Mouse (Mus musculus) C2C12 (cell line): ENCODE measurements around the gene Rbm15. TPM values are rescaled to one million over a fixed set of nuclear protein-coding genes. Genes with fewer than 3 reads are reported as not detected.

ENCODE experiments used
- H3K27me3 ChIP-seq: one replicate; pipeline ENCODE4 v1.6.1; 2011; ENCODE audit not compliant: control insufficient read depth, insufficient read depth, insufficient read length
- H3K36me3 ChIP-seq: one replicate; pipeline ENCODE4 v1.6.1; 2011; ENCODE audit not compliant: control insufficient read depth, insufficient read depth
- H3K4me3 ChIP-seq: one replicate; pipeline ENCODE4 v1.5.1; 2011; ENCODE audit warnings: mild to moderate bottlenecking, control low read depth; ENCODE audit not compliant: poor library complexity, insufficient read depth, severe bottlenecking
- H3K79me2 ChIP-seq: one replicate; pipeline ENCODE4 v1.6.1; 2011; ENCODE audit not compliant: control insufficient read depth, insufficient read depth
- H3K79me3 ChIP-seq: one replicate; pipeline ENCODE4 v1.6.1; 2011; ENCODE audit warnings: low read depth, control low read depth
- H3ac ChIP-seq: one replicate; pipeline ENCODE3; 2011; ENCODE audit warnings: low read depth; ENCODE audit not compliant: control insufficient read depth, insufficient read length
- CEBPB ChIP-seq: IDR thresholded peaks from one replicate; pipeline ENCODE4 v1.6.1; 2011; ENCODE audit warnings: low read depth, mild to moderate bottlenecking, control low read depth, moderate library complexity
- CTCF ChIP-seq: IDR thresholded peaks from one replicate; pipeline ENCODE4 v1.5.1; 2011; ENCODE audit not compliant: control insufficient read depth, insufficient read depth, insufficient read length
- FOSL1 ChIP-seq: IDR thresholded peaks from one replicate; pipeline ENCODE4 v1.8.0; 2011; ENCODE audit warnings: mild to moderate bottlenecking, low read length; ENCODE audit not compliant: poor library complexity, insufficient read depth, severe bottlenecking
- MAX ChIP-seq: IDR thresholded peaks from one replicate; pipeline ENCODE4 v1.6.1; 2011; ENCODE audit warnings: mild to moderate bottlenecking, control low read depth
- MYOD1 ChIP-seq: IDR thresholded peaks from one replicate; pipeline ENCODE4 v1.6.1; 2011; ENCODE audit warnings: low read depth; ENCODE audit not compliant: control insufficient read depth, insufficient read length
- MYOG ChIP-seq: IDR thresholded peaks from one replicate; pipeline ENCODE4 v1.6.1; 2011; ENCODE audit not compliant: control insufficient read depth, insufficient read length; ENCODE audit errors: extremely low read depth
- USF1 ChIP-seq: IDR thresholded peaks from one replicate; pipeline ENCODE4 v1.6.1; 2011; ENCODE audit warnings: low read depth, mild to moderate bottlenecking, control low read depth, moderate library complexity
- polyA plus RNA-seq: library from polyadenylated mRNA; unstranded; fragments of >200 nt; fragmentation: generic; extraction: Trizol; gene quantifications from one replicate; pipeline ENCODE4 v1.2.1, GENCODE M21; 2012; ENCODE audit warnings: missing spikeins

Gene Rbm15
- polyA plus RNA-seq, 1 experiment: 7.2 TPM

DNA sequence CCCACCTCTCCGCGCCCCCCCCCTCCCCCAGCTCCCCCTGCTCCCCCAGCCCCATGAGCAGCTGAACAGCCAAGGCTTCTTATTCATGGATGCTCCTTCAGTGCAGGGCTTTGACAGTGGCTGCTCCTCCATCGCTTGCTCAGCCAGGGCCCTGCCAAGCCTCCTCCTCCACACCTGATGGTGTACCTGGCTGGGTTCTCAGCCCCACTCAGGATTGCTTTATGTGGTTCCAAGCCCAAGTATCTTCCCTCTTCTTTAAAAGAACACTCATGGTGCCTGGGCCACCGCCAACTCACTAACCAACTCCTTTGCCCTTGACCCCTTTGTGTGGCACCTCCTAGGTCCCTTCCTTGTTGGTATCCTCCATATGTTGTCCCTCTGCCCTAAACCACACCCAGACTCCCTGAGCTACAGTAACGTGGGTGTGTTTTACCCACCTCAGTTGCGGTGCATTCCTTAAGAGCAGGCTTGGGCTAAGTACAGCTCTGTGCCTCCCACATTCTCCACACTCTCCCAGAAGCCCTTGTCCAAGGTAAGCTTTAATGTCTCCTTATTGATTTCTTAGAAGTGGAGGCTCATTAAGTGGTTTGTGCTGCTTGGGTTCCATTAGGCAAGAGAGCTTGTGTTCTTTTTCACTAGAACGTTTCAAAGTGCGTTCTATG, 34.6 kb upstream of the Rbm15 start:
- no peaks in the 10 kb centered on the region for H3K79me3 ChIP-seq
- no peaks in the 10 kb centered on the region for H3K79me2 ChIP-seq
- H3ac ChIP-seq: no peak overlapping the region
- no peaks in the 10 kb centered on the region for H3K36me3 ChIP-seq
- H3K4me3 ChIP-seq: no peak overlapping the region
- H3K27me3 ChIP-seq: peaks cover 57% of the 10 kb centered on the region
- TF ChIP-seq MAX (no peak), CTCF (no peak), CEBPB (no peak), FOSL1 (no peak), USF1 (no peak)

GRCm38 (mm10) chr3:107365341-107365740, 31.9 kb upstream of the Rbm15 start:
- no peak overlapping the region for H3K4me3 ChIP-seq
- TF ChIP-seq MYOG (no peak), CEBPB (no peak), MYOD1 (no peak), USF1 (no peak), FOSL1 (no peak), CTCF (no peak), MAX (no peak)
- H3K27me3 ChIP-seq: peaks cover 47% of the 10 kb centered on the region
- H3K79me3 ChIP-seq: no peaks in the 10 kb centered on the region
- H3K36me3 ChIP-seq: no peaks in the 10 kb centered on the region
- no peaks in the 10 kb centered on the region for H3K79me2 ChIP-seq
- no peak overlapping the region for H3ac ChIP-seq

DNA sequence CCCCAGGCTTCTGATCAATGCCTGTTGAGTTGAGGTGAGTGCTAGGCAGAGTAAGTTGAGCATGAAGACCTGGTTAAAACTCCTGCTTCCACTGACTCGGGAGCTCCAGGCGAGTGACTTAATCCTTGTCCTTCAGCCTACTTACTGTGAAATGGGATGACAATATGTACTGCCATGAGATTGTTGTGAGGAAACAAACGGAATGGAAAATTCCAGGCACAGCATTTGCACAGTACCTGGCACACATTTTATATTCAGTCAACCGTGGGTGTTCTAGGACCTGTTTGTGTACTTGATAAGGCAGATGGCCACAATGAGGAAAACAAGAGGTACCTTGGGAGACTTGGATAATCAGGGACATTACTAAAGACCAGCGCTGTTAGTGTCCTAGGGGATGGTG, 29.9 kb upstream of the Rbm15 start:
- Histone ChIP-seq H3ac (no peak overlapping the region), H3K4me3 (no peak overlapping the region), H3K27me3 (peaks cover 39% of the 10 kb centered on the region), H3K79me3 (no peaks in the 10 kb centered on the region), H3K79me2 (no peaks in the 10 kb centered on the region), H3K36me3 (no peaks in the 10 kb centered on the region)
- TF ChIP-seq USF1 (no peak), MYOD1 (no peak), MAX (no peak), CTCF (no peak), FOSL1 (no peak), MYOG (no peak), CEBPB (no peak)

GRCm38 (mm10) chr3:107360341-107360740, 26.9 kb upstream of the Rbm15 start:
- no peaks in the 10 kb centered on the region for H3K36me3 ChIP-seq
- peaks cover 16% of the 10 kb centered on the region for H3K27me3 ChIP-seq
- H3ac ChIP-seq: no peak overlapping the region
- no peaks in the 10 kb centered on the region for H3K79me3 ChIP-seq
- H3K79me2 ChIP-seq: no peaks in the 10 kb centered on the region
- TF ChIP-seq CTCF: no peak
- TF ChIP-seq CEBPB: no peak
- no peak overlapping the region for H3K4me3 ChIP-seq

DNA sequence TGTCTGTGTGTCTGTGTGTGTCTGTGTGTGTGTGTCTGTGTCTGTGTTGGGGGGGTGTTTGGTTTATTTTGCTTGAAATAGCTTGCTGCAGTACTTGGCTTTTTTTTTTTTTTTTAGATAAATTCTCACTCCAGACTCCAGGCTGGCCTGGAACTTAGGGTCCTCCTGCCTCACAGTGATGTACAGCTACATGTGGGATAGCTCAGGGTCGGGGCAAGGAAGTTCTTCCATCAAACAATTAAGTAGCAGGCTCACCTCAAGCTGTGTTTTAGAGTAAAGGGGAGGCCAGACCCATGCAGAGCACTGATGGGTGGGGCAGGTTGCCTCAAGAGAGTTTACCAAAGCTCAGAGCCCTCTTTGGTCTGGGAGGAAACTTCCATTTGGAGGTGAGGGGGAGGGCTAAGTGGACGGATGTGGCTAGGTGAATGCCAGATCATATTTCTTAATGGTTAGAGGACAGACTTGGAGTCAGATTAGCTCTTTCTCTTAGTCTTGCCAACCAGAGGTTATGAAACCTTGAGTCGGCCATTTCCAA, 24.3 kb upstream of the Rbm15 start:
- no peak for TF ChIP-seq CTCF
- TF ChIP-seq MYOG: no peak
- TF ChIP-seq MAX: no peak
- no peak for TF ChIP-seq USF1
- no peak for TF ChIP-seq CEBPB
- no peak for TF ChIP-seq FOSL1
- no peak for TF ChIP-seq MYOD1
- Histone ChIP-seq H3K27me3 (peaks cover 11% of the 10 kb centered on the region), H3K36me3 (no peaks in the 10 kb centered on the region), H3K4me3 (no peak overlapping the region), H3ac (no peak overlapping the region), H3K79me3 (no peaks in the 10 kb centered on the region), H3K79me2 (no peaks in the 10 kb centered on the region)

DNA sequence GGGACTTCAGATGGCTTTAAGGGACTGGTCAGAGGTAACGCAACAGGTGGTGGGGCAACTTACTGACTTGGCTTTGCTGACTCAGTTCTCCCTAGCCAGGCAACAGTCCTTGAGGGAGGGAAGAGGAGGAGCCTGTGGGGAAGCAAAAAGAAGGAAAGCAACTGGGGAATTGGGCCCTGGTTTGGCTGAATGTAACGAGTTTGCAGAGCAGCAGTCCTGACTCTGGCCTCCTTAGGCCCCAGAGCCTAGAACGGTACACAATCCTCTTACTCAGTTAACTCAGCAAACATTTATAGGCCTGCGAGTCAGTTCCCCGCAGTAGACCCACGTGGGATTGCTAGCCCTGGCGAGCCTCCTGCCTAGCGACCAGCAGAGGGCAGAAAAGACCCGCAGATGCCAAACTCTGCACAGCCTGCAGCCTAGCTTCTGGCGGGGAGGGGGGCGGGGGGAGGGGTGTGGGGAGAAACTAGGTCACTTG, 23.5 kb upstream of the Rbm15 start:
- no peak overlapping the region for H3K4me3 ChIP-seq
- H3ac ChIP-seq: peak overlapping the region; percentile 55

More for the DNA sequence above, 23.5 kb upstream of the Rbm15 start:
- Histone ChIP-seq H3K79me2 (no peaks in the 10 kb centered on the region), H3K79me3 (no peaks in the 10 kb centered on the region), H3K27me3 (peaks cover 8% of the 10 kb centered on the region), H3K36me3 (no peaks in the 10 kb centered on the region)
- TF ChIP-seq FOSL1 (no peak), CEBPB (no peak), USF1 (peak; percentile 8), CTCF (peak; percentile 79), MYOD1 (peak; percentile 57)
